Mouse (Mus musculus): Measurements from ENCODE around the gene Dnajc22. TPM values are rescaled to one million over a fixed set of nuclear protein-coding genes. Genes with fewer than 3 reads are reported as not detected.
A peak's percentile ranks its signal among the peaks of the same experiment; 100 is the strongest.

Gene Dnajc22
- polyA plus RNA-seq, 1 experiment from 2014 or later, result 14.4 TPM

DNA sequence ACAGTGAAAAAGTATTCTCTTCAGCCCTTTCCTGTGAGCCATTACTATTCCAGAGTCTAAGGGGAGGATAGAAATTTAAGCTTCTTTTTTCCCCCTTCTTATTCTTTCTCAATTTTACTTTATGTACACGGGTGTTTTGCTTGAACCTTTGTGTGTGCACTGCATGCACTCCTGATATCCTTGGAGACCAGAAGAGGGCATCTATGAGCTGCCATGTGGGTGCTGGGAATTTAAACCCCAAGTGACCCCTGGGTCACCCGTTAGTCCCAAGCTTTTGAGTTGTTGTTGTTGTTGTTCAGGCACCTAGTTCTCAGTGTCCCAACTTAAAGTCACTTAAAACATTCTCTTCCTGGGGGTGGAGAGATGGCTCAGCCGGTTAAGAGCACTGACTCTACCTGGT lies 7.0 kb downstream of the Dnajc22 start:
- DNase-seq (ENCODE audit: low spot score) (no peak), ATAC-seq (ENCODE audit: low FRiP score, low TSS enrichment) (no peak)
- Histone ChIP-seq H3K4me3 (ENCODE audit: low read depth, low read length) (peak overlapping the region; percentile 39; the same call in 1 of the 2 replicates), H3K9ac (ENCODE audit: low read length) (no peak overlapping the region), H3K9me3 (ENCODE audit: control insufficient read depth, low read length) (no peaks in the 10 kb centered on the region), H3K36me3 (ENCODE audit: control insufficient read depth, insufficient read depth, low read length) (no peaks in the 10 kb centered on the region), H3K27ac (replicated peaks) (0 out of 2 replicates have a peak overlapping the region, but pooled peaks have one; percentile 63), H3K4me2 (replicated peaks; ENCODE audit: low read depth) (peak overlapping the region; percentile 14; the same call in 1 of the 2 replicates), H3K4me1 (replicated peaks; ENCODE audit: control insufficient read depth, insufficient read depth) (peaks cover 2% of the 10 kb centered on the region; the same call in 1 of the 2 replicates), H3K27me3 (ENCODE audit: control insufficient read depth, insufficient read depth, low read length) (peaks cover 20% of the 10 kb centered on the region; the same call in 1 of the 2 replicates)
- TF ChIP-seq CTCF (IDR thresholded peaks at IDR 0.05; ENCODE audit: low read depth), result peak; percentile 50
- no peak for TF ChIP-seq EP300 (optimal IDR thresholded peaks at IDR 0.05)
- 48% methylated on average over 3 of the region's 3 CpGs for WGBS

GRCm38 (mm10) chr15:99105238-99105637 lies 12.3 kb downstream of the Dnajc22 start:
- no peak for ATAC-seq (ENCODE audit: low FRiP score, low TSS enrichment)
- no peak overlapping the region for H3K9ac ChIP-seq (ENCODE audit: low read length)
- H3K4me3 ChIP-seq (ENCODE audit: low read depth, low read length), result no peak overlapping the region
- no peaks in the 10 kb centered on the region for H3K36me3 ChIP-seq (ENCODE audit: control insufficient read depth, insufficient read depth, low read length)
- H3K4me1 ChIP-seq (replicated peaks; ENCODE audit: control insufficient read depth, insufficient read depth), result no peaks in the 10 kb centered on the region
- DNase-seq (ENCODE audit: low spot score), result no peak
- no peaks in the 10 kb centered on the region for H3K9me3 ChIP-seq (ENCODE audit: control insufficient read depth, low read length)
- H3K27ac ChIP-seq (replicated peaks), result no peak overlapping the region
- no peak for TF ChIP-seq EP300 (optimal IDR thresholded peaks at IDR 0.05)
- no peak for TF ChIP-seq CTCF (IDR thresholded peaks at IDR 0.05; ENCODE audit: low read depth)
- WGBS, result 42% methylated on average over 7 of the region's 7 CpGs
- no peak overlapping the region for H3K4me2 ChIP-seq (replicated peaks; ENCODE audit: low read depth)
- H3K27me3 ChIP-seq (ENCODE audit: control insufficient read depth, insufficient read depth, low read length), result no peaks in the 10 kb centered on the region

DNA sequence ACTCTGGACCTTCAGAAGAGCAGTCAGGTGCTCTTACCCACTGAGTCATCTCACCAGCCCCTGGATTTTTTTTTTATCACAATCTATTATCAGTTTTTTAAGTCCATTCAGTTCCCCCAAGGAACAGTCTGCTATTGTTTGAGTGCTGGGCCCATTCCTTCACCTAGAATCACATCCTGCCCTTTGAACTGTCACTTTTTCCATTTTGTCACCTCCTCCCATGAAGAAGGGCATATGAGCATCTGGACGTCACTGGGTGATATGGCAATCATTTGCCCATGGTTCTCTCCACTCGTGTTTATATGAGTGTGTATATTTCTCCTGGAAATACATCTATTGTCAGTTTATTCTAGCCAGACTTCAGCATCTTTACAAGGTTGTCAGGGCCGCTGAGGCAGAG lies 14.9 kb downstream of the Dnajc22 start:
- 65% methylated on average over 3 of the region's 3 CpGs for WGBS
- no peak for ATAC-seq (ENCODE audit: low FRiP score, low TSS enrichment)

GRCm38 (mm10) chr15:99111139-99111538 lies 18.2 kb downstream of the Dnajc22 start:
- H3K27me3 ChIP-seq (ENCODE audit: control insufficient read depth, insufficient read depth, low read length), result no peaks in the 10 kb centered on the region
- H3K4me1 ChIP-seq (replicated peaks; ENCODE audit: control insufficient read depth, insufficient read depth), result no peaks in the 10 kb centered on the region
- ATAC-seq (ENCODE audit: low FRiP score, low TSS enrichment) (no peak), DNase-seq (ENCODE audit: low spot score) (no peak)
- H3K36me3 ChIP-seq (ENCODE audit: control insufficient read depth, insufficient read depth, low read length), result no peaks in the 10 kb centered on the region
- H3K4me2 ChIP-seq (replicated peaks; ENCODE audit: low read depth), result no peak overlapping the region
- WGBS, result 86% methylated on average over 3 of the region's 3 CpGs
- H3K9me3 ChIP-seq (ENCODE audit: control insufficient read depth, low read length), result no peaks in the 10 kb centered on the region
- no peak overlapping the region for H3K27ac ChIP-seq (replicated peaks)
- no peak overlapping the region for H3K4me3 ChIP-seq (ENCODE audit: low read depth, low read length)
- TF ChIP-seq CTCF (IDR thresholded peaks at IDR 0.05; ENCODE audit: low read depth) (no peak), EP300 (optimal IDR thresholded peaks at IDR 0.05) (no peak)
- no peak overlapping the region for H3K9ac ChIP-seq (ENCODE audit: low read length)

More for the DNA sequence above, 14.9 kb downstream of the Dnajc22 start:
- Histone ChIP-seq H3K27ac (replicated peaks) (no peak overlapping the region), H3K27me3 (ENCODE audit: control insufficient read depth, insufficient read depth, low read length) (no peaks in the 10 kb centered on the region), H3K9me3 (ENCODE audit: control insufficient read depth, low read length) (no peaks in the 10 kb centered on the region), H3K36me3 (ENCODE audit: control insufficient read depth, insufficient read depth, low read length) (no peaks in the 10 kb centered on the region), H3K4me1 (replicated peaks; ENCODE audit: control insufficient read depth, insufficient read depth) (no peaks in the 10 kb centered on the region), H3K4me2 (replicated peaks; ENCODE audit: low read depth) (no peak overlapping the region), H3K9ac (ENCODE audit: low read length) (no peak overlapping the region), H3K4me3 (ENCODE audit: low read depth, low read length) (no peak overlapping the region)
- no peak for TF ChIP-seq EP300 (optimal IDR thresholded peaks at IDR 0.05)
- TF ChIP-seq CTCF (IDR thresholded peaks at IDR 0.05; ENCODE audit: low read depth), result no peak
- no peak for DNase-seq (ENCODE audit: low spot score)

DNA sequence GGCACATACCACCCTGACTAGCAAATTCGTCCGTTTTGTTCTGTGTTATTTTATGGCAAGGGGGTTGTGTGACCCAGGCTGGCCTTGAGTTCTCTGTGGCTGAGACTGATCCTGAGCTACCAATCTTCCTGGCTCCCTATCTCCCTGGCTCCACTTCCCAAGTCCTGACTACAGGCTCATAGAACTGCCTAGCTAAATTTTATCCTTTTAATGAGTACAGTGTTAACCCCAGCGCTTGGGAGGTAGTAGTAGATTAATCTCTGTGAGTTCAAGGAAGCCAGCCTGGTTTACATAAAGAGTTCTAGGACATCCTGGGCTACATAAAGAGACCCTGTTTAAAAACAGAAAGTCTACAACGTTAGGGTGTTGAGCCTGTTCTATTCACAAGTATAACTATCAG lies 18.8 kb downstream of the Dnajc22 start:
- Histone ChIP-seq H3K9me3 (ENCODE audit: control insufficient read depth, low read length) (no peaks in the 10 kb centered on the region), H3K4me2 (replicated peaks; ENCODE audit: low read depth) (no peak overlapping the region), H3K9ac (ENCODE audit: low read length) (no peak overlapping the region), H3K4me1 (replicated peaks; ENCODE audit: control insufficient read depth, insufficient read depth) (no peaks in the 10 kb centered on the region), H3K27me3 (ENCODE audit: control insufficient read depth, insufficient read depth, low read length) (no peaks in the 10 kb centered on the region), H3K27ac (replicated peaks) (no peak overlapping the region), H3K4me3 (ENCODE audit: low read depth, low read length) (no peak overlapping the region), H3K36me3 (ENCODE audit: control insufficient read depth, insufficient read depth, low read length) (no peaks in the 10 kb centered on the region)
- TF ChIP-seq CTCF (IDR thresholded peaks at IDR 0.05; ENCODE audit: low read depth) (no peak), EP300 (optimal IDR thresholded peaks at IDR 0.05) (no peak)
- ATAC-seq (ENCODE audit: low FRiP score, low TSS enrichment) (no peak), DNase-seq (ENCODE audit: low spot score) (no peak)
- 59% methylated on average over 4 of the region's 4 CpGs for WGBS

DNA sequence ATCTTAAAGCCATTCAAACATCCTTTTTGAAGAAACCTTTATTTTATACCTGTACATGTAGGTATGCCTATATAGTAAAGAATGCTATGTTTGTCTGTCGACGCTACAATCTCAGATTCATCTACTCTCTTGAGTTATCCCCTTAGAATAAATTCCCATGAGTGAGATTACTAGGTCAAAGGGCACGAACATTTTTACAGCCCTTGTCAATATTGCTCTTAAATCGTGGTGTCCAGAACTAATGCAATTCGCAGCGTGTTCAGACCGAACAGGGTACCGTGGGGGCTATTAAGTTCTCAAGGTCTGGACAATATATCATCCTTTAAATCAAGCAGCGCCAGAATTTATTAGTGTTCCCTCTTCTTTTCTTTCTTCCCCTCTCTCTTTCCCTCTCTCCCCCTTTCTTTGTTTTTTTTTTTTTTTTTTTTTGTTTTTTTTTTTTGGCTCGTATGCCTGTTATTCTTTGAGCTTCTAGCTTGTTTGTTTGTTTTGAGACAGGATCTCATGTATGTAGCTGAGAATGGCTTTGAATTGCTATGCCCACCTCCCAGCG lies 19.9 kb downstream of the Dnajc22 start:
- WGBS, result 59% methylated on average over 11 of the region's 11 CpGs
- Histone ChIP-seq H3K27me3 (ENCODE audit: control insufficient read depth, insufficient read depth, low read length) (no peaks in the 10 kb centered on the region), H3K4me2 (replicated peaks; ENCODE audit: low read depth) (no peak overlapping the region), H3K27ac (replicated peaks) (no peak overlapping the region), H3K4me3 (ENCODE audit: low read depth, low read length) (no peak overlapping the region), H3K36me3 (ENCODE audit: control insufficient read depth, insufficient read depth, low read length) (no peaks in the 10 kb centered on the region), H3K4me1 (replicated peaks; ENCODE audit: control insufficient read depth, insufficient read depth) (no peaks in the 10 kb centered on the region), H3K9ac (ENCODE audit: low read length) (no peak overlapping the region), H3K9me3 (ENCODE audit: control insufficient read depth, low read length) (no peaks in the 10 kb centered on the region)
- ATAC-seq (ENCODE audit: low FRiP score, low TSS enrichment) (no peak), DNase-seq (ENCODE audit: low spot score) (no peak)
- TF ChIP-seq EP300 (optimal IDR thresholded peaks at IDR 0.05) (no peak), CTCF (IDR thresholded peaks at IDR 0.05; ENCODE audit: low read depth) (no peak)

Measured in stomach, postnatal 0 days (tissue).